Mouse (Mus musculus) heart, embryonic 16.5 days (tissue): Measurements from ENCODE around the gene Vti1a. TPM values are rescaled to one million over a fixed set of nuclear protein-coding genes. Genes with fewer than 3 reads are reported as not detected.

Experiments used
- ATAC-seq: fragments of 200-750 bp; cut with Nextera tagmentation; replicated peaks from 2 replicates; pipeline ENCODE4 v1.8.0; 2017; ENCODE audit warnings: moderate number of reproducible peaks; ENCODE audit not compliant: insufficient read depth, low FRiP score; ENCODE audit errors: extremely low read depth
- H3K27ac ChIP-seq: fragments of 300-500 bp; sonication (generic); 2 replicates; pipeline ENCODE4 v1.5.1; 2014; ENCODE audit warnings: mild to moderate bottlenecking, low read length, control low read depth, moderate library complexity
- H3K27me3 ChIP-seq: fragments of 300-500 bp; sonication (generic); 2 replicates; pipeline ENCODE4 v1.6.1; 2014; ENCODE audit warnings: low read length, mixed read lengths; ENCODE audit not compliant: control insufficient read depth, insufficient read depth
- H3K36me3 ChIP-seq: fragments of 300-500 bp; sonication (generic); 2 replicates; pipeline ENCODE4 v1.6.1; 2014; ENCODE audit not compliant: control insufficient read depth, insufficient read depth
- H3K4me1 ChIP-seq: fragments of 300-500 bp; sonication (generic); 2 replicates; pipeline ENCODE4 v1.6.1; 2014; ENCODE audit warnings: low read length, mixed read lengths; ENCODE audit not compliant: control insufficient read depth, insufficient read depth
- H3K4me2 ChIP-seq: fragments of 300-500 bp; sonication (generic); 2 replicates; pipeline ENCODE4 v1.6.1; 2014; ENCODE audit warnings: low read depth, mild to moderate bottlenecking, control low read depth, low read length
- H3K4me3 ChIP-seq: fragments of 300-500 bp; sonication (generic); 2 replicates; pipeline ENCODE4 v1.5.1; 2014; ENCODE audit warnings: mild to moderate bottlenecking, control low read depth, low read length
- H3K9ac ChIP-seq: fragments of 300-500 bp; sonication (generic); 2 replicates; pipeline ENCODE4 v1.6.1; 2014; ENCODE audit warnings: low read length, control low read depth
- H3K9me3 ChIP-seq: fragments of 300-500 bp; sonication (generic); replicated peaks from 2 replicates; pipeline ENCODE4 v1.6.1; 2016; ENCODE audit warnings: low read length; ENCODE audit not compliant: control insufficient read depth
- WGBS: fragments of 180-500 bp; shearing (Covaris S2); extraction: QIAGEN DNeasy Blood & Tissue Kit; methylation state at CpG from one replicate; pipeline ENCODE4 v1.1.7; 2014; 5-methylcytosine and 5-hydroxymethylcytosine counted together
- polyA plus RNA-seq: library from polyadenylated mRNA; unstranded; fragments of >200 nt; fragmentation: Nextera tagmentation; extraction: Ambion mirVana; gene quantifications from 2 replicates; pipeline ENCODE4 v1.2.1, GENCODE M21; 2015

Vti1a gene
- polyA plus RNA-seq, 1 experiment from 2014 or later, result 17.6 TPM

- no peak overlapping the region for H3K4me2 ChIP-seq
- 0 out of 2 replicates have a peak, but pooled peaks cover 2% of the 10 kb centered on the region for H3K36me3 ChIP-seq
- no peaks in the 10 kb centered on the region for H3K27me3 ChIP-seq
- H3K9me3 ChIP-seq, result no peaks in the 10 kb centered on the region
- H3K4me3 ChIP-seq, result no peak overlapping the region
- H3K27ac ChIP-seq, result no peak overlapping the region
- no peak for ATAC-seq
- 89% methylated on average over 4 of the region's 4 CpGs for WGBS
- H3K9ac ChIP-seq, result no peak overlapping the region
- no peaks in the 10 kb centered on the region for H3K4me1 ChIP-seq
Measured at GRCm38 (mm10) chr19:55377465-55377864, 61.4 kb downstream of the Vti1a start.

- 43% methylated on average over 2 of the region's 2 CpGs for WGBS
- Histone ChIP-seq H3K27me3 (no peaks in the 10 kb centered on the region), H3K9me3 (no peaks in the 10 kb centered on the region), H3K4me3 (no peak overlapping the region), H3K4me1 (no peaks in the 10 kb centered on the region), H3K36me3 (0 out of 2 replicates have a peak, but pooled peaks cover 2% of the 10 kb centered on the region), H3K27ac (no peak overlapping the region), H3K9ac (no peak overlapping the region), H3K4me2 (no peak overlapping the region)
- ATAC-seq, result no peak
Measured at GRCm38 (mm10) chr19:55378884-55379283, 62.8 kb downstream of the Vti1a start.

- no peak overlapping the region for H3K4me2 ChIP-seq
- no peak overlapping the region for H3K4me3 ChIP-seq
- ATAC-seq, result no peak
- no peaks in the 10 kb centered on the region for H3K9me3 ChIP-seq
- 38% methylated on average over 12 of the region's 12 CpGs for WGBS
- H3K9ac ChIP-seq, result no peak overlapping the region
- no peak overlapping the region for H3K27ac ChIP-seq
- no peaks in the 10 kb centered on the region for H3K27me3 ChIP-seq
- H3K4me1 ChIP-seq, result no peaks in the 10 kb centered on the region
- H3K36me3 ChIP-seq, result 0 out of 2 replicates have a peak, but pooled peaks cover 2% of the 10 kb centered on the region
Measured at GRCm38 (mm10) chr19:55380764-55381163, 64.7 kb downstream of the Vti1a start.

- no peak for ATAC-seq
- H3K4me2 ChIP-seq, result no peak overlapping the region
- H3K9me3 ChIP-seq, result no peaks in the 10 kb centered on the region
- WGBS, result 87% methylated on average over 7 of the region's 7 CpGs
- H3K9ac ChIP-seq, result no peak overlapping the region
- 0 out of 2 replicates have a peak, but pooled peaks cover 2% of the 10 kb centered on the region for H3K36me3 ChIP-seq
- no peaks in the 10 kb centered on the region for H3K27me3 ChIP-seq
- no peak overlapping the region for H3K27ac ChIP-seq
- H3K4me1 ChIP-seq, result no peaks in the 10 kb centered on the region
- no peak overlapping the region for H3K4me3 ChIP-seq
Measured at GRCm38 (mm10) chr19:55381343-55381742, 65.2 kb downstream of the Vti1a start.

GRCm38 (mm10) chr19:55382745-55383144 is 66.7 kb downstream of the Vti1a start:
- H3K4me1 ChIP-seq, result no peaks in the 10 kb centered on the region
- 81% methylated on average over 7 of the region's 7 CpGs for WGBS

GRCm38 (mm10) chr19:55384634-55385033 is 68.5 kb downstream of the Vti1a start:
- WGBS, result 88% methylated on average over 15 of the region's 15 CpGs
- Histone ChIP-seq H3K9me3 (no peaks in the 10 kb centered on the region), H3K27ac (no peak overlapping the region), H3K36me3 (0 out of 2 replicates have a peak, but pooled peaks cover 2% of the 10 kb centered on the region), H3K4me2 (no peak overlapping the region), H3K4me3 (no peak overlapping the region), H3K27me3 (no peaks in the 10 kb centered on the region), H3K4me1 (no peaks in the 10 kb centered on the region), H3K9ac (no peak overlapping the region)
- no peak for ATAC-seq

More at GRCm38 (mm10) chr19:55382745-55383144, 66.7 kb downstream of the Vti1a start:
- no peak overlapping the region for H3K27ac ChIP-seq
- no peak overlapping the region for H3K9ac ChIP-seq
- no peak for ATAC-seq
- 0 out of 2 replicates have a peak, but pooled peaks cover 2% of the 10 kb centered on the region for H3K36me3 ChIP-seq
- no peak overlapping the region for H3K4me2 ChIP-seq
- no peak overlapping the region for H3K4me3 ChIP-seq
- no peaks in the 10 kb centered on the region for H3K9me3 ChIP-seq
- H3K27me3 ChIP-seq, result no peaks in the 10 kb centered on the region

- Histone ChIP-seq H3K36me3 (no peaks in the 10 kb centered on the region), H3K27ac (no peak overlapping the region), H3K4me3 (no peak overlapping the region), H3K9me3 (no peaks in the 10 kb centered on the region), H3K4me1 (no peaks in the 10 kb centered on the region), H3K4me2 (no peak overlapping the region), H3K27me3 (no peaks in the 10 kb centered on the region), H3K9ac (no peak overlapping the region)
- 57% methylated on average over 10 of the region's 10 CpGs for WGBS
- ATAC-seq, result no peak
Measured at GRCm38 (mm10) chr19:55389019-55389418, 72.9 kb downstream of the Vti1a start.

- Histone ChIP-seq H3K9me3 (no peaks in the 10 kb centered on the region), H3K4me2 (no peak overlapping the region), H3K9ac (no peak overlapping the region), H3K36me3 (no peaks in the 10 kb centered on the region), H3K4me1 (no peaks in the 10 kb centered on the region), H3K27ac (no peak overlapping the region), H3K27me3 (no peaks in the 10 kb centered on the region), H3K4me3 (no peak overlapping the region)
- WGBS, result 61% methylated on average over 11 of the region's 11 CpGs
- ATAC-seq, result no peak
Measured at GRCm38 (mm10) chr19:55390323-55390722, 74.2 kb downstream of the Vti1a start.

GRCm38 (mm10) chr19:55401638-55402037 is 85.5 kb downstream of the Vti1a start:
- Histone ChIP-seq H3K36me3 (no peaks in the 10 kb centered on the region), H3K9me3 (no peaks in the 10 kb centered on the region), H3K27me3 (no peaks in the 10 kb centered on the region), H3K27ac (no peak overlapping the region), H3K4me3 (no peak overlapping the region), H3K9ac (no peak overlapping the region), H3K4me2 (no peak overlapping the region), H3K4me1 (no peaks in the 10 kb centered on the region)
- no peak for ATAC-seq
- 79% methylated on average over 11 of the region's 11 CpGs for WGBS
